Mouse (Mus musculus): ENCODE results near the gene Mettl14.

The Mettl14 gene

DNA sequence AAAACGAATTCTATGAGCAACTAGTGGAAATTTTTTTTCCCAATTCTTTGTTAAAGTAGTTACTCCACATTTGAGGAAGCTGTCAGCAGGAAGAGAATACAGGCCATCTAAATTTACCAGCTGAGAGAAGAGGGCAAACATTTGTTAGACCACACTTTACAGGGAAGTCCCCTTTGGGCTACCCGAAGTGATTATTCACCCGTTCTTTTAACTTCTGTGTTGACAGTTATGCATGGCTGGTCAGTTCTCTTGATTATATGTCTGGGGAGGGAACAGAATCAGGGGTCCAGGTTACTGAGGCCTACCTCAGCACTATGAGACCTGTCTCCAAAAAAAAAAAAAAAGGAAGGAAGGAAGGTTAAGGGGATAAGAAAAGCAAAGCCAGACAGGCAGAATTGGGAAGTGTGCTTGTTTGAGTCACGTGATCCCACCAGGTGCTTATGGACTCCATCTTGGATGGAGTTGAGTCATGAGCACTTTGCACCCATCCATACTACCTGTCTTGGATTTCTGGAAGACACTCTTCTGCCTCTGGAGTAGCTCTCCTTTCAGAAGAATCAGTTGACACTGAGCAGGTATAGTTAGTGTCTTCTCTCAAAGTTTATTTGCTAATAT, 29.4 kb downstream of the Mettl14 start:
- no peak for DNase-seq (ENCODE audit: low spot score in 2 of 2)

DNA sequence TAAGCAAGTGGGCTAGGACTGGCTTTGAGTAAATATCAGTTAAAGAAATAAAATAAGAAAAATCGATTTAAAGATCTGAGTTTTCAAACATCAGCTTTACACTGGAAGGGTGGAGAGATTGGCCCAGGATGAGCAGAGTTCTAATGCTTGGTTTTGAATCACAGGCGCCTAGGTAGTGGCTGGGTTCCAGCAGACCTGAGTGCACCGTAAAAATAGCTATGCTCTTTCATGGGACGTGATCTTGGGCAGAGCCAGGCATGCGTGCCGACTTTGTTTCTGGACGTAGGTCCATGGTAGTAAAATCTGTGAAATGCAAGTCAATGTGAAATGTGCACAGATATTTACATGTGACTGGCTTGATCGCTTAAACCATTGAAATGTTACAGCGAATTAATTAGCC, 31.5 kb downstream of the Mettl14 start:
- no peak for DNase-seq (ENCODE audit: low spot score in 2 of 2)

- DNase-seq (ENCODE audit: low spot score in 2 of 2) = no peak
Observed at GRCm38 (mm10) chr3:123353661-123354060, 32.2 kb downstream of the Mettl14 start.

DNA sequence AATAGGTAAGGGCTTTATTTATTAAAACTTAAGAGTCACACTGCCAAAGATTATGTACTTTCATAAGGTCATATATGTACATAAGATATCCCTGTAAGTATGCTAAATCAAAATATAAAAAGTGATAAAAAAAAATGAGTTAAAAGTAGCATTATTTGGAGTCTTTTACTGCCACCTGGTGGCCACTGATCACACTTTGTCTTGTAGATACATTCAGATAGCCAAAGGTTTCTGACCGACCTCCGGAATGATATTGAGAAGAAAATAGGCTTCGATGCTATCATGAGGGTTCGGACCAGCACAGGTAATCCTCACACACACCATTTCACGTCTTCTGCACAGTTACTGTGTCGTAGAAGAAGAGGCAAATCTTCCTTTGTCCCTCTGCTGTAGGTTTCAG, 32.7 kb downstream of the Mettl14 start:
- peak in 1 of 2 experiments; percentile 19 for DNase-seq (ENCODE audit: low spot score in 2 of 2)

DNA sequence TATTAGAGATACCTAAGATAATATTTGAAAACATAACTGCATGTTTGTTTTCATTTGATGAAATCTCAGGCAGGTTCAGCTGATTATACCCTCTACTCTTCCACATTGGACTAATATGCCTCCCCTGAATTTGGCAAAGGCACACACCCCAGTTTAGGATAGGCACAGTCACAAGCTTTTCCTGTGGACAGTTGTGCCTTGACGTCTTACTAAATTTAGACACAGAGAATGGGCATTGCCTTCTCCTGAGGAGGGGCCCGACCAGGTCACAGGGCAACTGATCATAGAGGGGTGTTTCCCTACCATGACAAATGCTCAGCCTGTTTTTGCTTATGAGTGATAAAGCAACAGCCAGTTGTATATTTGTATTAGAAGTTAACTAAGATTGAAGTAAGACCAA, 34.4 kb downstream of the Mettl14 start:
- DNase-seq (ENCODE audit: low spot score in 2 of 2) = no peak

DNA sequence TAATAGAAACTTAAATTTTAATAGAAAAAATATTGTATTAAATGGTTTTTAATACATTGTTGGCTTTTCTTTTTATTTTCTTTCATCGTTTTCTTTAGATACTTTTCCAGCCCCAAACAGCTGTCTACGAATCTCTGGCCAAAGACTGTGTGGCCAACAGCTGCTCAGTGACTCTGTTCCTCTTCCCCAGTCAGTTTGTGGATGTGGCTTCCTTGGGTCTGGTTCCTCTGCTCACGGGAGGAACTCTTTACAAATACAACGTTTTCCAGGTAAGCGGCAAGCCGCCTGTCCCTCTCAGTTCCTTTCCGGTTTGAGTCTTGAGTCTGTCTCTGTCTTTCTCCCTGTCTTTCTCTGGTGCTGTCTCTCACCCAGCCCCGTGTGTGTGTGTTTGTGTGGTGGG, 35.3 kb downstream of the Mettl14 start:
- DNase-seq (ENCODE audit: low spot score in 2 of 2) = no peak

DNA sequence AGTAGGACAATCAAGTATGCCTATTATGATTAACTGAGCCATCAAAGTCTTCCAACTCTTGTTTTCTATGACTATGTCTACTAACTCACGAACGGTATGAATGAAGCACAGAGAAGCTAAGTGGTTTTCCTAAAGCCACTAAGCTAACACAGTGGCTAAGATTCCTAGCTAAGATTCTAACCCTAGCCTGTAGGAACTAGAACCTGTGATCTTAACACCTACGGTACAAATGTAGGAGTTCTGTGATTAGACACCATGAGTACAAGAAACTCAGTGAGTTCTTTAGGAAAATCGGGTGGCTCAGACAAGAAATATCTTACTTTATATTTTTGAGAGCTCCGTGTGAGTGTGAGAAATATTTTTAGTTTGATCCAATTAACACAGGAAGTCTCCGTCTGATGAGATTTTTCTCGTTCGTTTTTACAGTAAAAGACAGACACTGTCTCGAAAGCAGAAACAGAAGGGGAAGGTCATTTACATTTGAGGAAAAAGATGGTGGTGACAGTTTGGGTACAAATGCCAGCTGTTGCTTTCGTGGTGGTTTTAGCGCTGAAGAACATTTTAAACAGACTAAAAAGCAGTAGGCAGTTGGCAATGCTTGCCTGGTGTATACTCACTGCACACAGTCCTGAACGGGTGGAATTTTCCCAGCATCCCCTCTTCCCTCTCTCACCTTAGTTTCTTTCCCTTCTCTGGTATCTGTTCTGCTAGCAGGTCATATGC, 37.7 kb downstream of the Mettl14 start:
- peak in 1 of 2 experiments; percentile 10 for DNase-seq (ENCODE audit: low spot score in 2 of 2)

DNA sequence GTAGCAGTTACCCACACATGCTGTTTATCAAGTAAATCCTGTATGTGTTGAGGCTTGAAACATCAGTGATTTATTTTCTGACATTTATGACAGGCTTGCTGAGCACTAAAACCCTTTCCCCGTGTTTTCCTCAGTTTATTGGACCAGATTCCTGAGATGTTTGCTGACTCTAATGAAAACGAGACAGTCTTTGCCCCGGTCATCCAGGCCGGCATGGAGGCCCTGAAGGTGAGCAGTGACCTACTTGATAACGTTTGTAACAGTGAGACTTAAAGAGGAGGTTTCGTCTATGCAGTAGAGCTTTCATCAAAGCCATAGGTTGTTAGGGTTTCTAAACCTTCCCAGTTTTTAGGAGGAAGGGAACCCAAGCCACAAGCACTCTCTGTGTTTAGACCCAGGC, 42.2 kb downstream of the Mettl14 start:
- DNase-seq (ENCODE audit: low spot score in 2 of 2) = no peak

DNA sequence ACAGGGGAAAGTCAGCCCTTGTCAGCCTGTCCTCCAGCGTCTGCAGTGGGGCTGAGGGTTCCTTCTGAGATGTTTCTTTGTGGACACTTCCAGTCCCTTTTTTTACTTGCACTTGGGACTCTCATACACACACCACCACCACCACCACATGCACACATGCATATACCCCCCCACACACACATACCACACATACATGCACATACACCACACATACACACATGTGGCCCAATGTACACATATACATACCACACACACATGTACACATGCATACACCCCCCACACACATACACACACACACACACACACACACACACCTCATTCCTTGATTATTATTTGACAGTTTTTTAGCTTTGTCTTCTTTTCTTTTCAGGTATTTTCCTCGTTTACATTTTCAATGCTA, 44.9 kb downstream of the Mettl14 start:
- DNase-seq (ENCODE audit: low spot score in 2 of 2) = no peak

GRCm38 (mm10) chr3:123338666-123339195, 47.2 kb downstream of the Mettl14 start:
- DNase-seq (ENCODE audit: low spot score in 2 of 2) = no peak

DNA sequence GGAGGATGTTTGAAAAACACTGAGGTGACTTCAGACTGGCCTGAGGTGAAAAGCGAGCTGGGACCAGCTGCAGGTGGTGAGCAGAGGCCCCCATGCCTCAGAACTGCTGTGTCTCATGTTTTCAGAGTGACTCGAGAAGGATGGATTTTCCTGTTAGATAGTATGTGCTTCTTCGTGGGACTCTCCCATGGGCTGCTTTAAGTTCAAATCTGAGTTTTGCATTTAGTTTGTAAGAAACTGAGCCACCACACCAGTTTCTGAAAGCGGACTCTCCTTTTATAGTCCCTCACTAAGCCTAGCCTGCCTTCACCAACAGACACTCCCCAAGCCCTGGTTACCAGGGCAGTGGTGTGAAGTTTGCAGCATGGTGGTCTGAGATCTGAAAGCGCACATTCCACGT, 48.1 kb downstream of the Mettl14 start:
- DNase-seq (ENCODE audit: low spot score in 2 of 2) = no peak

DNA sequence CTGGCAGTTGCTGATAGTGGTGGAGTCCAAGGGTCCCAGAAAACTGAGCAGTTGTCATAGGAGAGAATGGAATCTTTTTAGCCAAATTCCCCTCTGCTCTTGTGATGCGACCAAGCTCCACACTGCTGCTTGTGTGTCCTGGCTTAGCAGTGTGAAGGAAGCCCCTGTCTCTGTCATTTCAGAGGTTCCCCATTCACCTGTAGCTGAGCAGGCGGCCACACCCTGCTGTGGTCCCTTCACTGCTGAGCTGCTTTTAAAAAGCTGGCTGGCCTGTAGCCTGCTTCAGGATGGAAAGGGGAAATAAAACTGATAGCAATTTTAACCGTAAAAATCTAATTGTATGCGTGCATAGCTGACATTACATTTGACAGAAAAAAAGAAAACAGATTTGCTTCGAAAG, 49.0 kb downstream of the Mettl14 start:
- no peak for DNase-seq (ENCODE audit: low spot score in 2 of 2)

DNA sequence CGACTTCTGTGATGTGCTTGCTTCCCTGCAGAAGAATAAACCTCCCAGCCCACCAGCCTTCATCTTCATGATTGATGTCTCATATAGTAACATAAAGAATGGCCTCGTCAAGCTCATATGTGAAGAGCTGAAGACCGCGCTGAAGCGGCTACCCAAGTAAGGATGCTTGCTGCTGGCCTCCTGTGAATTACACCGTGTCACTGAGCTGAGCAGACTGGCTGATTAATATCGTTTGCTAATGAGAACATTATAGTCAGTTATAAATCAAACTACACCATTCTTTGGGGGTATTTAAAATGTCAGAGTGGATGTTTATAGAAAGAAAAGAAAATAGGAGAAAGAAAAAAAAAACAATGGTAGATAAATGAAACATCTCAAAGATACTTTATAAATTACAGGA, 49.5 kb downstream of the Mettl14 start:
- DNase-seq (ENCODE audit: low spot score in 2 of 2) = no peak

- no peak for DNase-seq (ENCODE audit: low spot score in 2 of 2)
Observed at GRCm38 (mm10) chr3:123335480-123335879, 50.4 kb downstream of the Mettl14 start.

DNA sequence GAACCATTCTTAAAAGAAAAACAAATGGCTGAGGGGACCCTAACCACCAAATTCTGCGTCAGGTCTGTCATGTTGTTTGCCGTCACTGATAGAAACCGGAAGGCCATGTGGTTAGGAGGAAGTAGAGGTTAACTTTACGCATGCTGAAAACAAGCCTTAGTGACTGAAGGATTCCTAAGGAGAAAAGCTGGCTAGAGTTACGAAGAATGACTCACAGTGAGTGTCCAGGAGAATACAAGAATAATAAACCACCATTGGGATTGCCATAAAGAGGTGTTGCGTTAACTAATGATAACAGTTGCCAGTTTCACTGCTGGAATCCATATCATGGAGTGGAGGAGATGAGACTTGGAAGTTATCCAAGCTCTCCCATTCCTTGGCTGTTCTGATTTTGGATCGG, 51.0 kb downstream of the Mettl14 start:
- DNase-seq (ENCODE audit: low spot score in 2 of 2) = no peak

- DNase-seq (ENCODE audit: low spot score in 2 of 2) = no peak
Observed at GRCm38 (mm10) chr3:123333055-123333424, 52.9 kb downstream of the Mettl14 start.

- no peak for DNase-seq (ENCODE audit: low spot score in 2 of 2)
Observed at GRCm38 (mm10) chr3:123332330-123333054, 53.4 kb downstream of the Mettl14 start.

DNA sequence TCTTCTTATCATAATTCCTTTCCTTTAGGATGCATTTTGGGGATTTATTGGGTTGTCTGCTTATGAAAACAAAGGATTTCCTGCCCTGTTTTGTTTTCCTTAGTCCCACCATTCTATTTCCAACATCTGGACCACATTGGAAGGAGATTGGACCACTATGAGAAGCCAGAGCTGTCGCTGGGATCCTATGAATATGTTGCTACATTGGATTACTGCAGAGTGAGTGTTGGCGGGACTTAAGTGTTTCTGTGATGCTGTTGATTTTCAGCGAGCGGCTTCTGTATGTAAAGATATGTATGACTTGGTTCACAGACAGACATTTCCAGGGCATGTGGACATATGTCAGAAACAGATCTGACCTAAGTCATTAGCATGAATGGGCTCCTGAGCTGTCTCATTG, 55.7 kb downstream of the Mettl14 start:
- DNase-seq (ENCODE audit: low spot score in 2 of 2) = no peak

DNA sequence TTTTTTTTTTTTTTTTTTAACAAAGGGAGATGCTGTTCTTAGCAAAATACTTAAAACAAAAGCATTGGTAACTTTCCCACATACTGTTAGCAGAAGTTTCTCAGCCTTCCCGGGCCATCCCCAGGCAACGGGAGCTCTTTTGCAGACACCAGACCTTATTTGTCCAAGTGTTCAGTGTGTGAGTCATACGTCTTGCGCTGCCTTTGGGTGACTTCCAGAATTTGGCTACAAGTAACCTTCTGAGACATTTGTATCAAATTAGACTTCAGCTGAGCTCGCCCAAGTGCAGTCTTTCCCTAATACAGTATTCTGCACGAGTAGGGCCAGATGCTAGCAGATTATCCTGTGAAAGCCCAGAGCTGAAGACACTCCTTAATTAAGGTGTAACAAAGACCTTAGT, 56.7 kb downstream of the Mettl14 start:
- no peak for DNase-seq (ENCODE audit: low spot score in 2 of 2)

DNA sequence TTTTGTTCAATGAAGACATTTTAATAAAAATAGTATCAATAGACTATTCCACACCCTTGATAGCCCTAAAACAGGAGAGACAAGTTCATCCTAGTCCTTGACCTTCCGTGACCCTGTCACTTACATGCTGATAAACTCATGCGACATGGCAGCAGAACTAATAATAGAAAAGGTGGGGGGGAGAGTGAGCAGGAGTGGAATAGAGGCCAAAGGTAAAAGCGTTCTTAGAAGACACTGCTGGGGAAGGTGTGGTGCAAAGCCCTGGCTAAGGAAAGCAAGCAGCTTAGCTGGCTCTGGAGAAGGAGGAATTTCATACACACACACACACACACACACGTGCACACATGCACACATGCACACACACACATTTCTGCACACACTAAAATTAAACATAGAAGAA, 61.6 kb downstream of the Mettl14 start:
- DNase-seq (ENCODE audit: low spot score in 2 of 2) = no peak

GRCm38 (mm10) chr3:123322147-123322546, 63.8 kb downstream of the Mettl14 start:
- DNase-seq (ENCODE audit: low spot score in 2 of 2) = no peak

DNA sequence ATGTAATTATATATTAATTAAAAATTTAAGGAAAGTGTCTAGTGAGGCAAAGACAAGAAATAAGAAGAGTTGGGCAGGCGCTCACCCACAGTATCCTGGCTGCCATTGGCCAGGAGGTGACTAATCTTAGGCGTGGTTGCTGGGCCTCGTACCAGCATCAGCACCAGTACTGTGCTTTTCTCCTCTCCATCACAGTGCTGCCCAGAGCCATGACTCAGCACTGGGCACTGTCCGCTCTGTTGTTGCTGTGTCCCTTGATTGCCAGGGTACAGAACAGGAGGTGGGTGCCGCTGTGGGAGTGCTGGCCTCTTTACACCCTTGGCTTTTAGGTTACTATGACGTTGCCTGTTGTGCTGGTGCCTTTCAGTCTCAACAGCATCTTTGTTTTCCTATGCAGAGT, 64.3 kb downstream of the Mettl14 start:
- no peak for DNase-seq (ENCODE audit: low spot score in 2 of 2)

GRCm38 (mm10) chr3:123320341-123320740, 65.6 kb downstream of the Mettl14 start:
- no peak for DNase-seq (ENCODE audit: low spot score in 2 of 2)

All from frontal cortex, postnatal 14 days (tissue).